Mouse (Mus musculus) intestine, embryonic 15.5 days (tissue): Measurements from ENCODE around the gene Vmn1r207-ps. TPM values are rescaled to one million over a fixed set of nuclear protein-coding genes. Genes with fewer than 3 reads are reported as not detected.
"Not testable (repeated sequence)": the region's sequence is repeated elsewhere in the genome, so short reads cannot be mapped to it uniquely, and the experiment has no call there.

Experiments used
- ATAC-seq: fragments of 200-750 bp; cut with Nextera tagmentation; 2 replicates; pipeline ENCODE4 v1.8.0; 2017; ENCODE audit warnings: moderate TSS enrichment, moderate library complexity
- H3K27ac ChIP-seq: fragments of 300-500 bp; sonication (generic); 2 replicates; pipeline ENCODE4 v1.5.1; 2015; ENCODE audit warnings: mild to moderate bottlenecking, inconsistent platforms
- H3K27me3 ChIP-seq: fragments of 300-500 bp; sonication (generic); replicated peaks from 2 replicates; pipeline ENCODE4 v1.6.1; 2015; ENCODE audit warnings: inconsistent platforms
- H3K36me3 ChIP-seq: fragments of 300-500 bp; sonication (generic); 2 replicates; pipeline ENCODE4 v1.6.1; 2015; ENCODE audit warnings: inconsistent platforms
- H3K4me1 ChIP-seq: fragments of 300-500 bp; sonication (generic); replicated peaks from 2 replicates; pipeline ENCODE4 v1.6.1; 2015; ENCODE audit warnings: inconsistent platforms
- H3K4me2 ChIP-seq: fragments of 300-500 bp; sonication (generic); replicated peaks from 2 replicates; pipeline ENCODE4 v1.6.1; 2015; ENCODE audit warnings: mild to moderate bottlenecking, inconsistent platforms
- H3K4me3 ChIP-seq: fragments of 300-500 bp; sonication (generic); replicated peaks from 2 replicates; pipeline ENCODE4 v1.5.1; 2015; ENCODE audit warnings: inconsistent platforms
- H3K9ac ChIP-seq: fragments of 300-500 bp; sonication (generic); 2 replicates; pipeline ENCODE4 v1.6.1; 2015; ENCODE audit warnings: inconsistent platforms
- H3K9me3 ChIP-seq: fragments of 300-500 bp; sonication (generic); 2 replicates; pipeline ENCODE4 v1.6.1; 2016; ENCODE audit warnings: inconsistent platforms
- WGBS: fragments of 180-500 bp; shearing (Covaris S2); methylation state at CpG from one replicate; pipeline ENCODE4 v1.1.7; 2015; 5-methylcytosine and 5-hydroxymethylcytosine counted together
- polyA plus RNA-seq: library from polyadenylated mRNA; unstranded; fragments of >200 nt; fragmentation: Nextera tagmentation; extraction: Ambion mirVana; gene quantifications from 2 replicates; pipeline ENCODE4 v1.2.1, GENCODE M21; 2015

Gene Vmn1r207-ps
- not detected in 2 replicates for polyA plus RNA-seq

- not testable (repeated sequence) for H3K27ac ChIP-seq, H3K9ac ChIP-seq, H3K4me3 ChIP-seq, ATAC-seq, H3K4me1 ChIP-seq, H3K4me2 ChIP-seq, H3K27me3 ChIP-seq, H3K36me3 ChIP-seq, H3K9me3 ChIP-seq
Observed at GRCm38 (mm10) chr13:22729529-22729928, at the start of gene Vmn1r207-ps. Vmn1r207-ps (minus strand) TSS chr13:22729629.

- H3K4me1 ChIP-seq, H3K36me3 ChIP-seq, H3K27me3 ChIP-seq, ATAC-seq, H3K4me2 ChIP-seq, H3K4me3 ChIP-seq, H3K9ac ChIP-seq, H3K9me3 ChIP-seq, H3K27ac ChIP-seq: not testable (repeated sequence)
- WGBS, result no CpG with 5 or more reads among the region's 7 CpGs
Observed at GRCm38 (mm10) chr13:22777300-22777699, 47.9 kb upstream of the Vmn1r207-ps start, which contains the start of gene Vmn1r208. Vmn1r208 (minus strand) TSS chr13:22777400.

GRCm38 (mm10) chr13:22771592-22771991 lies 42.2 kb upstream of the Vmn1r207-ps start:
- not testable (repeated sequence) for H3K36me3 ChIP-seq, H3K4me1 ChIP-seq, H3K9me3 ChIP-seq, H3K4me3 ChIP-seq, ATAC-seq, H3K27ac ChIP-seq, H3K4me2 ChIP-seq, H3K9ac ChIP-seq, H3K27me3 ChIP-seq
- 83% methylated on average over 2 of the region's 2 CpGs for WGBS

DNA sequence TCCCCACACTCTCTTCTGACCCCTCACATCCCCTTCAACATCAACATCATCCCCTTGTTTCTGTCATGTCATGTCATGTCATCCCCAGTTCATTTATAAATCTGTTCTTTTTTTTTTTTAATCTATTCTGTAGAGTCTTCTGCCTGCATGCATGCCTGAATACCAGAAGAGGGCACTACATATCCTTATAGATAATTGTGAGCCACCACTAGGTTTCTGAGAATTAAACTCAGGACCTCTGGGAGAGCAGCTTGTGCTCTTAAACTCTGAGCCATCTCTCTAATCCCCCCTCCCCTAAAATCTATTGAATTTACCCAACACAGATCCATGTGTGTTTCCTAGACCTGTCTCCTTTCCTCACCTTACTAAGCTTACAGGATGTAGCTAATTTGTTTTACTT lies 18.1 kb upstream of the Vmn1r207-ps start:
- Histone ChIP-seq H3K4me1 (no peaks in the 10 kb centered on the region), H3K9ac (no peak overlapping the region), H3K4me2 (no peak overlapping the region), H3K9me3 (no peaks in the 10 kb centered on the region), H3K4me3 (no peak overlapping the region), H3K27ac (no peak overlapping the region), H3K27me3 (no peaks in the 10 kb centered on the region), H3K36me3 (no peaks in the 10 kb centered on the region)
- no peak for ATAC-seq

DNA sequence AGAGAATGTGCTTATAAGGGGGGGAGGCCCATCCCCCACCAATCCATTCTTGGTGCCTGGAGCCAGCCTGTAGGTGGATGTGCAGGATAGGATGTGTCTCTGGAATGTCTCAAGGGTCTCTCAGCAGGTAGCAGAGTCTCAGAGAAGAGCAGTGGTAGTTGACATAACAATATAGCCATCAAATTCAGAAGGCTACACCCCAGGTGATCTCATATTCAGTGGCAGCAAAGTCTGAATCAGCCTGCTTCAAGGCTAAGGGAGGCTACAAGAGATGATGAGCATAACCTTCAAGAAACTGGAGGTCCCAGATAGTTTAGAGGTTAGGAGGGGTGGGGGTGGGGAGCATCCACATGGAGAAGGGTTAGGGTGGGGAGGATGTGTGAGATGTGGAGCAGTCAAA lies 22.5 kb downstream of the Vmn1r207-ps start:
- not testable (repeated sequence) for ATAC-seq, H3K27me3 ChIP-seq, H3K4me1 ChIP-seq, H3K27ac ChIP-seq, H3K9me3 ChIP-seq, H3K9ac ChIP-seq, H3K4me3 ChIP-seq, H3K4me2 ChIP-seq, H3K36me3 ChIP-seq

DNA sequence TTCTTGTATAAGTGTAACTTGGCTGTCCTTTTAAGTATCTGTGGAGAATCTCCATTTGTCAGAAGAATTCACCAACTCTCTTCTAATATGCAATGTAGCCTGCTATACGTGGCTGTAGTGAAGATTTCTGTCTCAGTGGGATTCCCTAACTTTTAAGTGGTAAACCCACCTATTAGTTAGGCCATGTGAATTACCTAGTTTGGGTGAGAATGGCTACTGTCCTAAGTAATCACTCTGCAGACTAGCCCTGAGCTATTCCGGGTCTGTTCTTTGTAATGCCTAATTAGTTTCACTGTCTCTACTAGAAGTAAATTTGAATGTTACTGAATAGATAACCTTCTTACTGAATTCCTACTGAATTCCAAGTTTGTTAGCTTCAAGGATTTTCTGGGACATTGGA lies 26.5 kb downstream of the Vmn1r207-ps start:
- ATAC-seq, H3K27me3 ChIP-seq, H3K27ac ChIP-seq, H3K4me3 ChIP-seq, H3K4me2 ChIP-seq, H3K9me3 ChIP-seq, H3K36me3 ChIP-seq, H3K4me1 ChIP-seq, H3K9ac ChIP-seq: not testable (repeated sequence)
- 45% methylated on average over 2 of the region's 2 CpGs for WGBS

Other genes starting within 250 kb of the Vmn1r207-ps start
- gene Vmn1r202, start 224.2 kb downstream of the Vmn1r207-ps start, polyA plus RNA-seq, result not detected in 2 replicates
- not detected in 2 replicates for gene Vmn1r203, start 211.5 kb downstream of the Vmn1r207-ps start, polyA plus RNA-seq
- gene Vmn1r204, start 176.4 kb downstream of the Vmn1r207-ps start, polyA plus RNA-seq, result not detected in 2 replicates
- not detected in 2 replicates for gene Vmn1r205, start 136.6 kb downstream of the Vmn1r207-ps start, polyA plus RNA-seq
- not detected in 2 replicates for gene Vmn1r206, start 105.4 kb downstream of the Vmn1r207-ps start, polyA plus RNA-seq
- not detected in 2 replicates for gene Vmn1r208, start 47.8 kb upstream of the Vmn1r207-ps start, polyA plus RNA-seq
- not detected in 2 replicates for gene Vmn1r209, start 80.1 kb upstream of the Vmn1r207-ps start, polyA plus RNA-seq
- not detected in 2 replicates for gene Vmn1r210, start 101.7 kb upstream of the Vmn1r207-ps start, polyA plus RNA-seq
- not detected in 2 replicates for gene Vmn1r211, start 127.9 kb upstream of the Vmn1r207-ps start, polyA plus RNA-seq
- gene Vmn1r212, start 154.6 kb upstream of the Vmn1r207-ps start, polyA plus RNA-seq, result not detected in 2 replicates